Mouse (Mus musculus): ENCODE measurements around the gene Dpy30.

DNA sequence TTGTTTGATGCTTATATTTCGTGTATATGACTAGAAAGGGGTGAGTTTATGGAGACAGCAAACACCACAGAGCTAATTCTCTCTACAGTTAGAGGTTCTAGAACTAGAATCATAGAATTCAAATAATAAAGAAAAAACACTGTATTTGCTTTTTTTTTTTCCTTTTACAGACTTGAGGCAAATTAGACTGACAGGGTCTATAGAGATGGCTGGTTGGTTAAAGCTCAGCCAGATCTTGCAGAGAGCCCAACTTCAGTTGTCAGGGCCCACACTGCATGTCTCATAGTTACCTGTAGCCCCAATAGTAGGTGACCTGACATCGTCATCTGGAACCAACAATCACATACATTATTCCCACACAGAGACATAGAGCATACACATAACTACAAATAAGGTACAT lies at the start of gene Dpy30:
- TF ChIP-seq SMC3 (IDR thresholded peaks at IDR 0.05; ENCODE audit: low read depth, low read length) (no peak), E2F4 (IDR thresholded peaks at IDR 0.05; ENCODE audit: borderline replicate concordance, low read depth, low read length) (no peak), CTCF (IDR thresholded peaks at IDR 0.05 in 2 of 3, conservative IDR thresholded peaks at IDR 0.05 in 1 of 3; ENCODE audit: control insufficient read depth in 1 of 3, insufficient read depth in 1 of 3, low read depth in 2 of 3, low read length in 3 of 3, poor library complexity in 1 of 3, severe bottlenecking in 1 of 3) (no peak), MEF2A (IDR thresholded peaks at IDR 0.05; ENCODE audit: extremely low read depth, insufficient replicate concordance, low read depth, low read length, poor library complexity, severe bottlenecking) (no peak), RCOR1 (IDR thresholded peaks at IDR 0.05; ENCODE audit: low read depth, low read length) (no peak), POLR2A (IDR thresholded peaks at IDR 0.05; ENCODE audit: control insufficient read depth in 1 of 2, insufficient read depth in 1 of 2, low read depth in 1 of 2, low read length in 2 of 2, poor library complexity in 1 of 2) (no peak), POLR2AphosphoS5 (IDR thresholded peaks at IDR 0.05; ENCODE audit: borderline replicate concordance, low read depth, low read length) (no peak), SIN3A (IDR thresholded peaks at IDR 0.05; ENCODE audit: low read length) (no peak), NELFE (IDR thresholded peaks at IDR 0.05; ENCODE audit: low read depth, low read length) (no peak), EP300 (IDR thresholded peaks at IDR 0.05; ENCODE audit: low read depth in 1 of 2, low read length in 2 of 2) (no peak), TAL1 (IDR thresholded peaks at IDR 0.05; ENCODE audit: low read length) (no peak), MAX (IDR thresholded peaks at IDR 0.05; ENCODE audit: low read length) (no peak), ZNF384 (IDR thresholded peaks at IDR 0.05; ENCODE audit: low read depth, low read length) (no peak)
